Mouse (Mus musculus) kidney, postnatal 4 days (tissue): ENCODE results near the gene Epb41l1.
"Not testable (repeated sequence)": the region's sequence is repeated elsewhere in the genome, so short reads cannot be mapped to it uniquely, and the experiment has no call there.

Experiments used
- DNase-seq, 2 experiments: peaks; one replicate each; pipeline ENCODE4 v3.0.0; 2021; ENCODE audit warnings: mixed read lengths in 2 of 2

Gene Epb41l1

GRCm38 (mm10) chr2:156420694-156421380 lies at the start of gene Epb41l1:
TSS of gene Epb41l1 (plus strand) at chr2:156420909.
- peak; percentile 69 to 82 for DNase-seq

- no peak for DNase-seq
These were observed 43.8 kb upstream of the Epb41l1 start for GRCm38 (mm10) chr2:156376956-156377355.

- no peak for DNase-seq
These were observed 40.8 kb upstream of the Epb41l1 start for GRCm38 (mm10) chr2:156379929-156380328.

- DNase-seq, result peak in 1 of 2 experiments; percentile 11
These were observed 39.4 kb upstream of the Epb41l1 start for GRCm38 (mm10) chr2:156381350-156381749.

- peak; percentile 82 to 89 for DNase-seq
These were observed 28.1 kb upstream of the Epb41l1 start for GRCm38 (mm10) chr2:156392461-156393154.

- DNase-seq, result peak; percentile 17 to 34
These were observed 27.4 kb upstream of the Epb41l1 start for GRCm38 (mm10) chr2:156393155-156393828.

GRCm38 (mm10) chr2:156394282-156394681 lies 26.4 kb upstream of the Epb41l1 start:
- no peak for DNase-seq

GRCm38 (mm10) chr2:156396096-156396495 lies 24.6 kb upstream of the Epb41l1 start:
- no peak for DNase-seq

- no peak for DNase-seq
These were observed 22.7 kb upstream of the Epb41l1 start for GRCm38 (mm10) chr2:156397988-156398387.

GRCm38 (mm10) chr2:156399485-156399884 lies 21.2 kb upstream of the Epb41l1 start:
- no peak for DNase-seq

- peak; percentile 76 to 82 for DNase-seq
These were observed 19.4 kb upstream of the Epb41l1 start for GRCm38 (mm10) chr2:156401331-156401730.

- DNase-seq, result no peak
These were observed 18.7 kb upstream of the Epb41l1 start for GRCm38 (mm10) chr2:156402036-156402435.

- DNase-seq, result no peak
These were observed 13.7 kb upstream of the Epb41l1 start for GRCm38 (mm10) chr2:156406987-156407386.

GRCm38 (mm10) chr2:156408168-156408567 lies 12.5 kb upstream of the Epb41l1 start:
- no peak for DNase-seq

- not testable (repeated sequence) for DNase-seq
These were observed 9.4 kb upstream of the Epb41l1 start for GRCm38 (mm10) chr2:156411348-156411747.

GRCm38 (mm10) chr2:156414996-156415395 lies 5.7 kb upstream of the Epb41l1 start:
- DNase-seq, result no peak

- DNase-seq, result no peak
These were observed 5.0 kb upstream of the Epb41l1 start for GRCm38 (mm10) chr2:156415674-156416073.

GRCm38 (mm10) chr2:156417194-156417593 lies 3.5 kb upstream of the Epb41l1 start:
- DNase-seq, result no peak

GRCm38 (mm10) chr2:156418467-156418866 lies 2.2 kb upstream of the Epb41l1 start:
- no peak for DNase-seq

GRCm38 (mm10) chr2:156420327-156420693 lies 399 bp upstream of the Epb41l1 start:
- no peak for DNase-seq

- peak; percentile 47 to 66 for DNase-seq
These were observed 837 bp downstream of the Epb41l1 start for GRCm38 (mm10) chr2:156421381-156422110.

GRCm38 (mm10) chr2:156422631-156423030 lies 1.9 kb downstream of the Epb41l1 start:
- peak; percentile 28 to 35 for DNase-seq

GRCm38 (mm10) chr2:156423672-156424071 lies 3.0 kb downstream of the Epb41l1 start:
- no peak for DNase-seq
